Mouse (Mus musculus): ENCODE results near the gene Scrn3.

Gene Scrn3

DNA sequence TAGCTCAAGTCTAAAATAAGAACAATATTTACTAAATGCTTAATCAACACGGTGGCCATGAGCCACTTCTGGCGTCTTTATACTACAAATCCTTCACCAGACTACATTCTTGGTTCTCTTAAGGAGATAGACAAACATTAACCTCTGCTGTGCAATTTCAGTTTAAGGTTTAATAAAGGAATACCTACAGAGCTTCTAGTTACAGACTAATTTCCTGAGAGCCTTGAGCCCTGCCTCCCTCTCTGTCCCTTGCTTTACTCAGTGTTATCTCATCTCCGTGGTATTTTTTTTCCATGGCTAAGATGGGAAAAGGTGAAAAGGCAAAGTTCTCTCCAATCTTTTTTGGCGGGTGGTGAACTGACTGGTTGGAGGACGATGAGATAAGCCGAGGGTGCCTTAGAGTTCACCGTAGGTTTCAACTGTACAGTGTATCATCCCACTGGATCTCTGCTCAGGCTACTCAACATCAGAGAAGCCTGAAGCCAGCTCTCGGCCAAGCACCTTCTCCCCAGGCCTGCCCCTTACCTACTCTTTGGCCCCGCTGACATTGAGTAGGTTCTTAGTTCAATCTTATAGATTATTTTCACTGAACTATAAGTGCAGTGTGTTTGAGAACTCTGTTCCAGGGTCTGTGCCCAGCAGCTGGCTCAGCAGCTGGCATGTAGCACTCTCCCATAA lies 68.0 kb downstream of the Scrn3 start:
- no peak for DNase-seq (ENCODE audit: low spot score in 2 of 2)

GRCm38 (mm10) chr2:73385172-73385571 lies 72.8 kb downstream of the Scrn3 start:
- no peak for DNase-seq (ENCODE audit: low spot score in 2 of 2)

DNA sequence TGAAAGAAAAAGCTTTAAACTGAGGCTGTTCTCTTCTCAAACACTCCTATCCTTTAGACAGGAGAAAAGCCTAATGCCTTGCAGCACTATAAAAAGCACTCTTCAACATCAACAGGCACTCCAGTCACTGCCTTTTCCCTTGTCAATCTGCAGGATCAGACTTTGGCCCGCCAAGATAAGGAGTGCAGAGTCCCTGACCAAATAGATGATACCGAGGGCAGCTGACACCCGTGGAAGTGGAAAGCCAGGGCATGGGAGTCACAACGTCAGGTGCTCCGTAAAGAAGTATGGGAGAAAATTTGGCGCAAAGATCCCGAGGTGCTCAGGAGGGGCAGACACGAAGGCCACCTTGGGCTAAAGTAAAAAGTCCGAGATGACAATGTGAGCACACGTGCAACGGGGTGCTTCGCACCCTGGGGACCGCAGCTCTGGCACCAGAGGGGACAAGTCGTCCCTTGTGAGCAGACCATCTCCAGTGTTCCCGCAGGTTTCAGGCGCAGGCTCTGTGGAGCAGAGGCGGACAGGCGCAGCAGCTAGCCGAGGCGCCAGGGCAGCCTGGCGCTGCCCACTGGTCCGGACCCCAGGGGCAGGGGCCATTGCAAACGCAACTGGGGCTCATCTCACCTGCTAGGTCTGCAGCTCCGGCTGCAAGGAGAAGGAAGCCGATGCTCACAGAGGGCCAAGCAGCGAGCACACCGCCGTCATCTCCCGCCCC lies 73.4 kb downstream of the Scrn3 start:
- DNase-seq (ENCODE audit: low spot score in 2 of 2) = peak in 1 of 2 experiments; percentile 9

DNA sequence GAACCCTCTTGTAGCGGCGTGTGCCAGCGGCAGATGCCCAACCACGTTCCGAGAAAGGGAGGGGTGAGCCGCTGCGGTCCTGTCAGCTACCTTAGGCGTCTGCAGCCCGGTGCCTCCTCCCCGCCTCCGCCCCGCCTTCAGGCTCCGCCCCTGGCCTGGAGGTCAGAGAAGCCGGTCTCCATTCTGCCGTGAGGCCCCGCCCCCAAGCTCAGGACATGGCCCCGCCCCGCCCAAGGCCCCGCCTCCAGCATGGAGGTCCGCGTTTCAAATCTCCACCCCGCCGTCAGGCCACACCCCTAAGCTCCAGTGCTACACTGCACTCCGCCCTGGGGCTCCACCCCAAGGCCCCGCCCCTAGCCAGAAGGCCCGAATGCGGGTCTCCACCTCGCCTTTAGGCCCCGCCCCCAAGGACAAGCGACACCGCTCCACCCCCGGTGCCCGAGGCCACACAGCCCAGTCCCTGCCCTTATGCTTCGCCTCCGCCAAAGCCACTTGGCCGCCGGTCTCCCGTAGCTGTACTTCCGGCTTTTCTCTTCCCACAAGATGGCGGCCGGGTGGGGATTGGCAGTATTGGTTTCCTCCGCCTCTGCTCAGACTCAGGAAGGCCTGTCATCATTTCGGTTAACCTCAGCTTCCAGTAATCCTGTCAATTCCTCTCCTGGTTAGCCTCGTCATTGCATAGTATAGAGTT lies 74.1 kb downstream of the Scrn3 start, which contains the start of gene Gpr155:
Gene Gpr155, minus strand, starts transcription at position 217 of the 691 bp plus-strand sequence.
- DNase-seq (ENCODE audit: low spot score in 2 of 2) = peak; percentile 99 to 100
